In the genomic region with DNA sequence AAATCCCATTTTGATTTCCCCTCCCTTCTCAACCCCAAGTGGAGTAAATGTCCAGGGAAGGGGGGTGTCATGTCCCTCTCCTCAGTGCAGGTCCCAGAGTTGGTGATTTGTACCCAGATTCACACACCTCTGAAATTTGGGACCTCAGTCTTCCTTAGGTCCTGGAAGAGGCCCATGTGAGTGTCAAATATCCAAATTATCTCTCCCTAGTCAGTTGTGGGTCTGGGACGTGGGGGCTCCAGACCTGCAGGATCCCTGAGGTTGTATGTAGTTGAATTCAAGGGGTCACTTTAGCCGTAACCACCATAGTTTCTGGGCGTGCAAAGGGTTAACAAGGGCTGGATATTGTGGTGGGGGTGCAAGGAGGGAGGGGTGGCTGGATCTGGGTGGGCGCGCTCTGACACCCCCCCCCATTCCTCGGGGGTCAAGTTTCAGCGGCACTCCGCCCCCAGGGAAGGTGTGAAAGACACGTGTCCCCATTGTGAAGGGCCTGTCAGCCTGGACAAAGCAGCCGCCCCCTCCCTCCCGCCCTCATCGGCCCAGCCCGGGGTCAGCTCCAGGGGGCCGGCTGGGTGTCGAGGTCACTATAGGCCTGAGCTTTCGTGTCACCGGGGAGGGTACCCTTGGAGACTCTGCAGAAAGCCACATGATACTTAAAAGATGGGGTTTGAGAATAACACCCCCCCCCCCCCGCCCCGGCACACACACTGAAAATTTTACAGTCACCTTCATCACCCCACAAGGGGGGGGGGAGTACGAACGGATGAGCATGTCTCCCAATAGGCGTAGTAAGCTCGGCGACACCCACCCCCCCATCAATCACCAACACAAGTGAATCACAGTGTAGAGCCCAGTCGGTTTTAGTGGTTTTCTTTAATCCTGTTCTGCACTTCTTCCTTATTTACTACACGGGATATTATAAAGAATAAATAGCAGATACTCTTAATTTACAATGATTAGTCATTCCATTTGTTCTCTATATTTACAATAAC, we compare ENCODE assay signal across 10 mouse cellular contexts. TPM values are rescaled to one million over a fixed set of nuclear protein-coding genes. Genes with fewer than 3 reads are reported as not detected.
DNase-seq lines count a peak whose midpoint lies in the region; ATAC-seq and TF ChIP-seq lines count a peak whose summit lies in the region.
"Had no signal": no experiment of that assay in that cellular context is flagged by ENCODE, and none has a peak within 500 bp of the region (broad histone marks: within the 10 kb centered on the region; RNA-seq: fewer than 3 reads in every experiment).

No protein-coding gene starts in this region.

- H3K4me3 ChIP-seq in layer of hippocampus, adult 2 months = peak overlapping the region; percentile 76; the same call in 1 of the 2 replicates
- H3K4me3 ChIP-seq in embryonic fibroblast, embryonic 13.5 days (ENCODE audit: insufficient read depth, low read length) = peak overlapping the region; percentile 1; the same call in 1 of the 2 replicates
- H3K4me3 ChIP-seq in limb, embryonic 12.5 days (replicated peaks) = peak overlapping the region; percentile 68
- H3K4me3 ChIP-seq in stomach, embryonic 14.5 days (ENCODE audit: low read depth, low read length) = peak overlapping the region; percentile 30

- no peak for DNase-seq in layer of hippocampus, adult 2 months (ENCODE audit: low spot score in 2 of 2)
- no peak for DNase-seq in layer of hippocampus, adult 9-11 months
- DNase-seq in cerebellum, adult 11-12 months = no peak
- no peak for DNase-seq in urinary bladder, postnatal 10 days (ENCODE audit: low spot score)
- no peak for DNase-seq in left cerebral cortex, adult 9 months (ENCODE audit: low spot score in 2 of 2)
- DNase-seq: cerebellum, adult 8-10 months had no signal

- TF ChIP-seq CTCF in layer of hippocampus, adult 2 months (conservative IDR thresholded peaks at IDR 0.05) = no peak
- TF ChIP-seq CTCF in embryonic fibroblast, embryonic 13.5 days (IDR thresholded peaks at IDR 0.05; ENCODE audit: borderline replicate concordance, insufficient read depth, low read length) = no peak

- no peak overlapping the region for H3K27ac ChIP-seq in layer of hippocampus, adult 2 months
- H3K27ac ChIP-seq in embryonic fibroblast, embryonic 13.5 days (ENCODE audit: insufficient read depth, low read length) = no peak overlapping the region
- H3K27ac ChIP-seq in limb, embryonic 12.5 days = peak overlapping the region; percentile 60
- no peak overlapping the region for H3K27ac ChIP-seq in stomach, embryonic 14.5 days (ENCODE audit: low read length)

- H3K9ac ChIP-seq in limb, embryonic 12.5 days (replicated peaks) = peak overlapping the region; percentile 40; the same call in 1 of the 2 replicates
- no peak overlapping the region for H3K9ac ChIP-seq in stomach, embryonic 14.5 days (replicated peaks; ENCODE audit: low read depth, low read length)

- H3K4me2 ChIP-seq in limb, embryonic 12.5 days = peak overlapping the region; percentile 92
- peak overlapping the region; percentile 78 for H3K4me2 ChIP-seq in stomach, embryonic 14.5 days (replicated peaks; ENCODE audit: low read depth, low read length)

- peaks cover 61% of the 10 kb centered on the region for H3K27me3 ChIP-seq in limb, embryonic 12.5 days
- peaks cover 5% of the 10 kb centered on the region; the same call in 1 of the 2 replicates for H3K27me3 ChIP-seq in stomach, embryonic 14.5 days (ENCODE audit: control insufficient read depth, insufficient read depth, low read length)

- H3K4me1 ChIP-seq in embryonic fibroblast, embryonic 13.5 days (ENCODE audit: control insufficient read depth, insufficient read depth, low read length) = no peaks in the 10 kb centered on the region
- peaks cover 30% of the 10 kb centered on the region for H3K4me1 ChIP-seq in limb, embryonic 12.5 days (replicated peaks)
- peaks cover 19% of the 10 kb centered on the region for H3K4me1 ChIP-seq in stomach, embryonic 14.5 days (ENCODE audit: control insufficient read depth, insufficient read depth, low read length)

- no peaks in the 10 kb centered on the region for H3K9me3 ChIP-seq in limb, embryonic 12.5 days
- H3K9me3 ChIP-seq in stomach, embryonic 14.5 days (ENCODE audit: control insufficient read depth, low read depth, low read length) = no peaks in the 10 kb centered on the region

- no peaks in the 10 kb centered on the region for H3K36me3 ChIP-seq in limb, embryonic 12.5 days
- no peaks in the 10 kb centered on the region for H3K36me3 ChIP-seq in stomach, embryonic 14.5 days (ENCODE audit: control insufficient read depth, insufficient read depth, low read length)

- 2% methylated on average over 21 of the region's 26 CpGs for WGBS in limb, embryonic 12.5 days
- WGBS in stomach, embryonic 14.5 days = 1% methylated on average over 25 of the region's 26 CpGs

- TF ChIP-seq POLR2A in embryonic fibroblast, embryonic 13.5 days (IDR thresholded peaks at IDR 0.05; ENCODE audit: low read depth, low read length) = no peak

- ATAC-seq in limb, embryonic 12.5 days (ENCODE audit: insufficient number of reproducible peaks, insufficient read depth, low FRiP score, low TSS enrichment, low read depth) = no peak
- ATAC-seq in stomach, embryonic 14.5 days (ENCODE audit: insufficient number of reproducible peaks, insufficient read depth, low FRiP score, low read depth) = no peak

RNA-seq across cellular contexts. Expression of a gene that starts 2.1 kb away (rescaled TPM):
- 1 to 10 TPM; 8.0 to 8.6 TPM for total RNA-seq in layer of hippocampus, adult 2 months (2021)
- 0.97 and 2.0 TPM in 2 replicates for polyA plus RNA-seq in embryonic fibroblast, embryonic 13.5 days (2011; ENCODE audit: insufficient read length, low read depth, missing spikeins)
- 11.1 TPM in 2 replicates for polyA plus RNA-seq in limb, embryonic 12.5 days (2016; fragmentation: Nextera tagmentation; extraction: Ambion mirVana)
- polyA plus RNA-seq in stomach, embryonic 14.5 days (2014; fragmentation: Nextera tagmentation; extraction: Ambion mirVana) = 1.9 and 2.3 TPM in 2 replicates
- total RNA-seq: neutrophil, adult 5-6 weeks had no signal

Comparison
In these comparisons a context has a peak if more than half of its experiments do, and no peak if none do; other contexts are left out.
1. H3K4me3 ChIP-seq: peak in every context shown above with its lines; median percentile 76 in layer of hippocampus, adult 2 months; 68 in limb, embryonic 12.5 days; 30 in stomach, embryonic 14.5 days; 1 in embryonic fibroblast, embryonic 13.5 days.